Mouse (Mus musculus) myocyte (in vitro differentiated cells): ENCODE measurements around the gene Gamt.

Experiments
- MAX ChIP-seq: IDR thresholded peaks from one replicate; pipeline ENCODE4 v1.6.1; 2011; ENCODE audit warnings: low read depth, mild to moderate bottlenecking, control low read depth
- MYOD1 ChIP-seq, 3 experiments: IDR thresholded peaks; one replicate each; pipeline ENCODE4 v1.6.1; 2011; ENCODE audit warnings: control low read depth in 2 of 3, low read depth in 2 of 3, mild to moderate bottlenecking in 2 of 3, moderate library complexity in 1 of 3; ENCODE audit not compliant: insufficient read length in 2 of 3, control insufficient read depth in 1 of 3
- POLR2A ChIP-seq: IDR thresholded peaks from one replicate; pipeline ENCODE4 v1.6.1; 2011; ENCODE audit warnings: low read depth, mild to moderate bottlenecking, control low read depth, moderate library complexity; ENCODE audit not compliant: insufficient read length
- REST ChIP-seq: IDR thresholded peaks from one replicate; pipeline ENCODE4 v1.6.1; 2011; ENCODE audit warnings: mild to moderate bottlenecking, control low read depth, moderate library complexity; ENCODE audit not compliant: insufficient read depth, insufficient read length

DNA sequence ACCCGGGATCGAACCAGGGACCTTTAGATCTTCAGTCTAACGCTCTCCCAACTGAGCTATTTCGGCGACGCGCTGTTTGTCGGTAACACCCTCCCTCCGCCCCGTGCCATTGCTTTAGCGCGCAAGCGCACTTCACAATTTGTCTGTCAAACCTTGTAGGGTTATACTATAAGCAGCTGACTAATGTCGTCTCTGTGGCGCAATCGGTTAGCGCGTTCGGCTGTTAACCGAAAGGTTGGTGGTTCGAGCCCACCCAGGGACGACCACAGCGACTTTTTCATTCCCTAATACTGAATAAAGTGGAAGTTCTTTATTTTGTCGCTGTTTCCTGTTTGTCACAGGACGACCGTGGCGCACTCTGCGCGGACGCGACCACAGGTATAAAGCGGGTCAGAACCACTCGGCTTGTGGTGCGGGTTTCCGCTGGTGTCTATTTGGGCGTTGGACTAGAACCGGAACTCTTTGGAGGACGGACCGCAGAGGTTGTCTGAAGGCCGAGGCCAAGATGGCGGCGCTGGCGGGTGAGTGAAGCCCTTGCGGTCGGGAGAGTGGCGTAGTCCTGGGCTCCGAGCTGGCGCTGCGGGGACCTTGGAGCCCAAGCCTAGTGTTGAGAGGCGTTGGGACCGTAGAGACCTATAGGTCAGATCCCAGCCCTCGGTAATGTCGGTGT lies 11.7 kb downstream of the Gamt start, which contains the start of gene Ndufs7:
- TF ChIP-seq REST (no peak), MYOD1 (IDR thresholded peaks at IDR 0.05; ENCODE audit: control insufficient read depth in 1 of 3, insufficient read length in 2 of 3, low read depth in 2 of 3) (peak in 1 of 3 experiments; percentile 18), MAX (no peak), POLR2A (peak; percentile 93)
